Mouse (Mus musculus) forebrain, embryonic 15.5 days (tissue): ENCODE data around the gene Zc3h13. TPM values are rescaled to one million over a fixed set of nuclear protein-coding genes. Genes with fewer than 3 reads are reported as not detected.

Source experiments
- microRNA-seq: library from miRNA; unstranded; fragments of <30 nt; microRNA quantifications from one replicate; pipeline ENCODE4, GENCODE M21; 2016
- polyA plus RNA-seq: library from polyadenylated mRNA; unstranded; fragments of >200 nt; fragmentation: Nextera tagmentation; extraction: Ambion mirVana; gene quantifications from 2 replicates; pipeline ENCODE4 v1.2.1, GENCODE M21; 2015

The Zc3h13 gene
- polyA plus RNA-seq, 1 experiment from 2014 or later, result 55.2 TPM

Small RNAs within 50 kb of the gene (microRNA-seq; reads per million reads assigned to microRNA genes)
- not detected for gene Gm44482

Other genes with a start within 250 kb of the Zc3h13 start
- not detected in 2 replicates for gene Lrrc63, start 153.5 kb upstream of the Zc3h13 start, polyA plus RNA-seq
- 11.2 and 12.4 TPM in 2 replicates for gene Lcp1, start 153.3 kb upstream of the Zc3h13 start, polyA plus RNA-seq
- gene Cpb2, start 42.1 kb upstream of the Zc3h13 start, polyA plus RNA-seq, result 0.23 TPM in 1 of 2 replicates, not detected in the other
- gene Siah3, start 171.6 kb downstream of the Zc3h13 start, polyA plus RNA-seq, result 3.8 and 5.2 TPM in 2 replicates